Mouse (Mus musculus) lung, adult 2 months (tissue): ENCODE data around the gene Guca2b.

ENCODE experiments used
- CTCF ChIP-seq: fragments of 200-500 bp; IDR thresholded peaks from 2 replicates; pipeline ENCODE4 v1.5.1; 2011; ENCODE audit warnings: mild to moderate bottlenecking, low read length, control low read depth; ENCODE audit not compliant: insufficient read depth
- POLR2A ChIP-seq: fragments of 200-500 bp; IDR thresholded peaks from 2 replicates; pipeline ENCODE4 v1.6.1; 2011; ENCODE audit warnings: low read depth, mild to moderate bottlenecking, control low read depth, low read length, borderline replicate concordance; ENCODE audit errors: extremely low read depth

DNA sequence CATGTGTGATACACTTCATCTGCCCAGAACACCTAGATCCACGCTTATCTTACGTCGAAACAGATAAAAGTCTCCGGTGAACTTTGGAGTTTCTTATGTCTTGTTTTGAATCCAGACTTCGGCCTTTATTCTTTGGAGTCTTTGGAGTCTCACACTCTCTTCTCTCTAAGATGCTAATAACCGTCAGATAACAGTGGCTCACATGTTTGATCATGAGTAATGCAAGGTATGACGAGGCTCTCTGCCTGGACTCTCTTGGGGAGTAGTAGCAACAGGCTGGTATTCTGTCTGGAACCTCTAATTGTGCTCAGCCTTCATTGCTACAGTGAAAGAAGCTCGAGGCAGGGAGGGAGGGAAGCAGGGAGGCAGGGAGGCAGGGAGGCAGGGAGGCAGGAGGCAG is 1.3 kb upstream of the Guca2b start:
- TF ChIP-seq POLR2A (no peak), CTCF (no peak)
